Mouse (Mus musculus) liver, postnatal 0 days (tissue): ENCODE measurements at regions not wholly inside any gene's neighbourhood (a gene's known extent, or its start where the extent isn't known, plus 50 kb on each side); places are given as distances from the start of the nearest gene placed in this dataset.

ENCODE experiments used
- CTCF ChIP-seq: sonication (generic); IDR thresholded peaks from 2 replicates; pipeline ENCODE4 v1.5.1; 2016; ENCODE audit warnings: antibody characterized with exemption, low read depth
- EP300 ChIP-seq: IDR thresholded peaks from 2 replicates; pipeline ENCODE4 v1.6.1; 2016; ENCODE audit warnings: antibody characterized with exemption, low read depth, mild to moderate bottlenecking

DNA sequence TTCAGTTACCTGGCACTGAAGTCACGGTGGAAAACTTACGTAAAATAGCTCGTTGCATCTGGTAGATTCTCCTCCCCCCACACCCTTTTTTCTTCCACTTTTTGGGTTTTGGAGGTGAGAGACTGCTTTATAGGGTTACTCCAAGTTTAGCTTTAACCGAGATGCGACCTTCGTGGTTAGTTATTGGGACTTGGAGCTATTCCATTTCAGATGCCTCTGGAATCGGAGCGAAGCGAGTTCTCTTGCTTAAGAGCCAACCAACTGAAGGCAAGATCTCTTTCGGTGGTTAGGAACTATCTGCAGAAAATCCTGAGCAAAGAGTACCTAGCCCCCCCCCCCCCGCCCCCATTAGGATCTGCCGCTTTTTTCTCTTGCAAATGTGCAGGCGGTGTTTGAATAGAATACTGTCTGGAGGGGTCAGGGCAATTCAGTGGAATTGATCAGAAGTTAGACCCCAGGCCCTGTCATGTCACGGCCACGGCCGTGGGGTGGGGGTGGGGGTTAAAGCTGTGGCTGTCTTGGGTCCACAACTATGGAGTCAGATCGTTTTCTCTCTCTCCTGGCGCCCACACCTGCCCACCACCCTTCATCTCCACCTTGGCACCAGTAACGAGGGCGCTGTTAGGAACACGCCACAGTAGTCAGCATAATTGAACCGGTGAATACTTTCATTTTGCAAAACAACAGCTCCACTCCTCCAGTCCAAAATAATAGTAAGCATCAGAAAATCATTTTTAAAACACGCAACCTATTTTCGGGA, 229.6 kb downstream of the Mef2c start:
- TF ChIP-seq CTCF (no peak), EP300 (no peak)
